Mouse (Mus musculus) T-cell, adult 2 months (primary cell): ENCODE measurements at regions not wholly inside any gene's neighbourhood (a gene's known extent, or its start where the extent isn't known, plus 50 kb on each side); places are given as distances from the start of the nearest gene placed in this dataset.

Experiments used
- DNase-seq: peaks from one replicate; pipeline ENCODE4 v3.0.0; 2022; ENCODE audit warnings: low spot score

GRCm38 (mm10) chr1:137428110-137428509, 467.9 kb upstream of the Nr5a2 start:
- DNase-seq = no peak

- DNase-seq = no peak
Observed at GRCm38 (mm10) chr1:137418388-137418787, 458.1 kb upstream of the Nr5a2 start.

GRCm38 (mm10) chr1:137396736-137397135, 436.5 kb upstream of the Nr5a2 start:
- DNase-seq = no peak

GRCm38 (mm10) chr1:137387509-137387908, 427.3 kb upstream of the Nr5a2 start:
- DNase-seq = no peak

GRCm38 (mm10) chr1:137378072-137378985, 418.1 kb upstream of the Nr5a2 start:
- DNase-seq = no peak

GRCm38 (mm10) chr1:137376685-137377084, 416.4 kb upstream of the Nr5a2 start:
- DNase-seq = no peak

- no peak for DNase-seq
Observed at GRCm38 (mm10) chr1:137374641-137375040, 414.4 kb upstream of the Nr5a2 start.

GRCm38 (mm10) chr1:137373509-137374420, 413.5 kb upstream of the Nr5a2 start:
- DNase-seq = no peak

- no peak for DNase-seq
Observed at GRCm38 (mm10) chr1:137372236-137372635, 412.0 kb upstream of the Nr5a2 start.

GRCm38 (mm10) chr1:137364396-137364795, 404.1 kb upstream of the Nr5a2 start:
- no peak for DNase-seq

GRCm38 (mm10) chr1:137363969-137364368, 403.7 kb upstream of the Nr5a2 start:
- DNase-seq = no peak

- no peak for DNase-seq
Observed at GRCm38 (mm10) chr1:137363561-137363960, 403.3 kb upstream of the Nr5a2 start.

GRCm38 (mm10) chr1:137360688-137361570, 400.7 kb upstream of the Nr5a2 start:
- no peak for DNase-seq

GRCm38 (mm10) chr1:137355941-137356512, 395.8 kb upstream of the Nr5a2 start:
- DNase-seq = no peak

GRCm38 (mm10) chr1:137352390-137353027, 392.3 kb upstream of the Nr5a2 start:
- no peak for DNase-seq

- DNase-seq = no peak
Observed at GRCm38 (mm10) chr1:137334137-137334536, 373.9 kb upstream of the Nr5a2 start.

- DNase-seq = no peak
Observed at GRCm38 (mm10) chr1:137332108-137332769, 372.0 kb upstream of the Nr5a2 start.

- DNase-seq = no peak
Observed at GRCm38 (mm10) chr1:137331746-137332107, 371.5 kb upstream of the Nr5a2 start.

GRCm38 (mm10) chr1:137330634-137331033, 370.4 kb upstream of the Nr5a2 start:
- DNase-seq = peak; percentile 2

- no peak for DNase-seq
Observed at GRCm38 (mm10) chr1:137323884-137324594, 363.8 kb upstream of the Nr5a2 start.
